ENCODE assay signal across 8 mouse cellular contexts in the genomic region with DNA sequence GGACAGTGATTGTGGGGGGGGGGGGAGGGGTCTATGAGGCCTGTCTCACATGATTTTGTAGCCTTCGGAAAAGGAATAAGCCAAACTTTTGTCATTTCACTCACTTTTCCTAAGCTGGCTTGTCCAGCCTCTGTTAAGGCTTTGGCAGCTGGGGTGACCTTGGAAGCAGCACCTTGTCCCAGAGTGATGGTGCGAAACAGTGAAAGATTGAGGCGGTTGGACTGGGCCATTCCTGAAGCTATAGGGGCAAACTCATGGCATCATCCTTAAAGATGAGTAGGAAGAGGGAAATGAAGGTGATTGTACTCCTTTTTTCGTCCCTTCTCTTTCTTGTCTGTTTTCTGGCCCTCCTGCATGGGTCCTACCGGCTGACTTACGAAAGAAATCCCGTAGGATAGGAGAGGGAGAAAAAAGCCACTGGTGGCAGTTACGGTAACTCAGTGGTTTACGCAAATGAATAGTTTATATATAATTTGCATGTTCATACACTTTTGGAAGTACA. TPM values are rescaled to one million over a fixed set of nuclear protein-coding genes. Genes with fewer than 3 reads are reported as not detected.
A peak's percentile ranks its signal among the peaks of the same experiment; 100 is the strongest.
DNase-seq lines count a peak whose midpoint lies in the region; ATAC-seq and TF ChIP-seq lines count a peak whose summit lies in the region.

No protein-coding gene starts in this region.

- peak overlapping the region; percentile 77 for H3K4me3 ChIP-seq in kidney, postnatal 0 days (replicated peaks; ENCODE audit: low read depth, low read length)
- peak overlapping the region; percentile 86 for H3K4me3 ChIP-seq in embryonic facial prominence, embryonic 11.5 days (ENCODE audit: low read depth, low read length)
- peak overlapping the region; percentile 70 for H3K4me3 ChIP-seq in intestine, embryonic 14.5 days (ENCODE audit: low read depth, low read length)
- peak overlapping the region; percentile 90 for H3K4me3 ChIP-seq in myocyte

- peak overlapping the region; percentile 44 for H3ac ChIP-seq in myocyte (ENCODE audit: control insufficient read depth, insufficient read length)

- peaks cover 41% of the 10 kb centered on the region for H3K79me2 ChIP-seq in myocyte (ENCODE audit: control insufficient read depth, insufficient read depth)

- DNase-seq in kidney, postnatal 0 days (ENCODE audit: low spot score), result peak; percentile 17
- no peak for DNase-seq in kidney, postnatal 4 days
- peak; percentile 7 for DNase-seq in embryonic facial prominence, embryonic 11.5 days (ENCODE audit: low spot score)
- DNase-seq in intestine, embryonic 14.5 days (ENCODE audit: low spot score), result no peak
- DNase-seq in frontal cortex, postnatal 14 days (ENCODE audit: low spot score in 2 of 2), result no peak
- DNase-seq in embryo, embryonic 9.5 days (ENCODE audit: extremely low spot score), result no peak
- DNase-seq in B cell, adult 2 months, result no peak

- H3K9ac ChIP-seq in kidney, postnatal 0 days (ENCODE audit: low read depth, low read length), result peak overlapping the region; percentile 51
- peak overlapping the region; percentile 89 for H3K9ac ChIP-seq in embryonic facial prominence, embryonic 11.5 days (replicated peaks; ENCODE audit: low read length)
- H3K9ac ChIP-seq in intestine, embryonic 14.5 days (ENCODE audit: low read length), result peak overlapping the region; percentile 88

- WGBS in kidney, postnatal 0 days, result 21% methylated on average over 9 of the region's 9 CpGs
- 21% methylated on average over 9 of the region's 9 CpGs for WGBS in embryonic facial prominence, embryonic 11.5 days
- WGBS in intestine, embryonic 14.5 days, result 18% methylated on average over 9 of the region's 9 CpGs

- ATAC-seq in kidney, postnatal 0 days (replicated peaks; ENCODE audit: low FRiP score, low read depth), result peak; percentile 34; the same call in 1 of the 2 replicates
- ATAC-seq in embryonic facial prominence, embryonic 11.5 days (replicated peaks; ENCODE audit: insufficient number of reproducible peaks, low FRiP score, low TSS enrichment, low read depth), result peak; percentile 37; the same call in 1 of the 2 replicates
- ATAC-seq in intestine, embryonic 14.5 days (replicated peaks; ENCODE audit: low FRiP score, low TSS enrichment, low read depth), result peak; percentile 4; the same call in 1 of the 2 replicates

- peaks cover 9% of the 10 kb centered on the region for H3K4me1 ChIP-seq in kidney, postnatal 0 days (replicated peaks; ENCODE audit: insufficient read depth, low read length)
- no peaks in the 10 kb centered on the region for H3K4me1 ChIP-seq in embryonic facial prominence, embryonic 11.5 days (ENCODE audit: control insufficient read depth, insufficient read depth, low read length)
- peaks cover 16% of the 10 kb centered on the region for H3K4me1 ChIP-seq in intestine, embryonic 14.5 days (replicated peaks; ENCODE audit: control insufficient read depth, insufficient read depth, low read length)

- H3K9me3 ChIP-seq in kidney, postnatal 0 days (replicated peaks; ENCODE audit: low read length), result no peaks in the 10 kb centered on the region
- H3K9me3 ChIP-seq in embryonic facial prominence, embryonic 11.5 days (replicated peaks; ENCODE audit: control insufficient read depth, low read length), result no peaks in the 10 kb centered on the region
- no peaks in the 10 kb centered on the region for H3K9me3 ChIP-seq in intestine, embryonic 14.5 days (ENCODE audit: control insufficient read depth, low read length)

- H3K27me3 ChIP-seq in kidney, postnatal 0 days (ENCODE audit: insufficient read depth, low read length), result no peaks in the 10 kb centered on the region
- no peaks in the 10 kb centered on the region for H3K27me3 ChIP-seq in embryonic facial prominence, embryonic 11.5 days (ENCODE audit: control insufficient read depth, insufficient read depth, low read length)
- H3K27me3 ChIP-seq in intestine, embryonic 14.5 days (replicated peaks; ENCODE audit: control insufficient read depth, insufficient read depth, low read length), result no peaks in the 10 kb centered on the region
- H3K27me3 ChIP-seq in myocyte (ENCODE audit: control insufficient read depth, insufficient read depth, insufficient read length), result no peaks in the 10 kb centered on the region

- no peak for TF ChIP-seq CTCF in kidney, postnatal 0 days (IDR thresholded peaks at IDR 0.05; ENCODE audit: low read depth)

- 0 out of 2 replicates have a peak, but pooled peaks cover 3% of the 10 kb centered on the region for H3K36me3 ChIP-seq in kidney, postnatal 0 days (ENCODE audit: insufficient read depth, low read length)
- H3K36me3 ChIP-seq in embryonic facial prominence, embryonic 11.5 days (replicated peaks; ENCODE audit: control insufficient read depth, insufficient read depth, low read depth, low read length), result no peaks in the 10 kb centered on the region
- H3K36me3 ChIP-seq in intestine, embryonic 14.5 days (ENCODE audit: control insufficient read depth, insufficient read depth, low read length), result peaks cover 11% of the 10 kb centered on the region; the same call in 1 of the 2 replicates
- no peaks in the 10 kb centered on the region for H3K36me3 ChIP-seq in myocyte (ENCODE audit: control insufficient read depth, insufficient read depth)

- peak overlapping the region; percentile 69 for H3K4me2 ChIP-seq in kidney, postnatal 0 days (ENCODE audit: low read length)
- peak overlapping the region; percentile 54 for H3K4me2 ChIP-seq in embryonic facial prominence, embryonic 11.5 days (ENCODE audit: low read depth, low read length)
- H3K4me2 ChIP-seq in intestine, embryonic 14.5 days (ENCODE audit: low read length), result peak overlapping the region; percentile 79
- H3K4me2 ChIP-seq in myocyte (ENCODE audit: low read depth), result peak overlapping the region; percentile 94

- TF ChIP-seq POLR2A in myocyte (IDR thresholded peaks at IDR 0.05; ENCODE audit: insufficient read length, low read depth), result no peak

- 0 out of 2 replicates have a peak overlapping the region, but pooled peaks have one; percentile 26 for H3K27ac ChIP-seq in kidney, postnatal 0 days
- H3K27ac ChIP-seq in embryonic facial prominence, embryonic 11.5 days (replicated peaks; ENCODE audit: low read depth, low read length), result no peak overlapping the region
- peak overlapping the region; percentile 97; the same call in 1 of the 2 replicates for H3K27ac ChIP-seq in intestine, embryonic 14.5 days (ENCODE audit: low read depth)

TF ChIP-seq in myocyte, 11 proteins besides CTCF, POLR2A, EP300 and RAD21:
- TF ChIP-seq MYOG (IDR thresholded peaks at IDR 0.05; ENCODE audit: control insufficient read depth in 1 of 3, insufficient read depth in 1 of 3, insufficient read length in 2 of 3, low read depth in 2 of 3) (no peak), TCF12 (IDR thresholded peaks at IDR 0.05; ENCODE audit: insufficient read depth, poor library complexity, severe bottlenecking) (no peak), MAX (IDR thresholded peaks at IDR 0.05; ENCODE audit: low read depth) (no peak), E2F4 (IDR thresholded peaks at IDR 0.05; ENCODE audit: insufficient read depth) (no peak), SRF (IDR thresholded peaks at IDR 0.05; ENCODE audit: control insufficient read depth, insufficient read length, low read depth) (no peak), REST (IDR thresholded peaks at IDR 0.05; ENCODE audit: insufficient read depth, insufficient read length) (no peak), MYOD1 (IDR thresholded peaks at IDR 0.05; ENCODE audit: control insufficient read depth in 1 of 3, insufficient read length in 2 of 3, low read depth in 2 of 3) (no peak)

RNA-seq across cellular contexts. Expression of a gene that starts 0.5 kb away (rescaled TPM):
- polyA plus RNA-seq in kidney, postnatal 0 days (2015; fragmentation: Nextera tagmentation; extraction: Ambion mirVana), result 20.2 and 20.7 TPM in 2 replicates
- 25.1 and 30.1 TPM in 2 replicates for polyA plus RNA-seq in embryonic facial prominence, embryonic 11.5 days (2014; fragmentation: Nextera tagmentation; extraction: Ambion mirVana)
- polyA plus RNA-seq in intestine, embryonic 14.5 days (2014; fragmentation: Nextera tagmentation; extraction: Ambion mirVana), result 24.1 and 24.8 TPM in 2 replicates
- 44.9 TPM for polyA plus RNA-seq in myocyte (2012; fragmentation: generic; extraction: Trizol)

RNA-seq across cellular contexts. Expression of a gene that starts 20.2 kb away (rescaled TPM):
- polyA plus RNA-seq in kidney, postnatal 0 days (2015; fragmentation: Nextera tagmentation; extraction: Ambion mirVana), result 5.9 and 6.8 TPM in 2 replicates
- 10.8 and 12.5 TPM in 2 replicates for polyA plus RNA-seq in embryonic facial prominence, embryonic 11.5 days (2014; fragmentation: Nextera tagmentation; extraction: Ambion mirVana)
- polyA plus RNA-seq in intestine, embryonic 14.5 days (2014; fragmentation: Nextera tagmentation; extraction: Ambion mirVana), result 9.7 and 10.1 TPM in 2 replicates
- 3.5 TPM for polyA plus RNA-seq in myocyte (2012; fragmentation: generic; extraction: Trizol)

RNA-seq across cellular contexts. Expression of a gene that starts 41.2 kb away (rescaled TPM):
- 19.7 and 20.0 TPM in 2 replicates for polyA plus RNA-seq in kidney, postnatal 0 days (2015; fragmentation: Nextera tagmentation; extraction: Ambion mirVana)
- polyA plus RNA-seq in embryonic facial prominence, embryonic 11.5 days (2014; fragmentation: Nextera tagmentation; extraction: Ambion mirVana), result 18.0 and 23.0 TPM in 2 replicates
- polyA plus RNA-seq in intestine, embryonic 14.5 days (2014; fragmentation: Nextera tagmentation; extraction: Ambion mirVana), result 23.9 and 27.8 TPM in 2 replicates
- 11.5 TPM for polyA plus RNA-seq in myocyte (2012; fragmentation: generic; extraction: Trizol)

RNA-seq across cellular contexts. Expression of a gene that starts 41.2 kb away (rescaled TPM):
- 131 and 168 TPM in 2 replicates for polyA plus RNA-seq in kidney, postnatal 0 days (2015; fragmentation: Nextera tagmentation; extraction: Ambion mirVana)
- 10.5 and 11.3 TPM in 2 replicates for polyA plus RNA-seq in embryonic facial prominence, embryonic 11.5 days (2014; fragmentation: Nextera tagmentation; extraction: Ambion mirVana)
- polyA plus RNA-seq in intestine, embryonic 14.5 days (2014; fragmentation: Nextera tagmentation; extraction: Ambion mirVana), result 74.2 and 74.5 TPM in 2 replicates
- 0.44 TPM for polyA plus RNA-seq in myocyte (2012; fragmentation: generic; extraction: Trizol)

Comparison
In these comparisons a context has a peak if more than half of its experiments do, and no peak if none do; other contexts are left out.
1. DNase-seq: peak in kidney, postnatal 0 days (single experiment) and embryonic facial prominence, embryonic 11.5 days (single experiment); none in kidney, postnatal 4 days (0 of 2), intestine, embryonic 14.5 days (single experiment), frontal cortex, postnatal 14 days (0 of 2), embryo, embryonic 9.5 days (single experiment) and B cell, adult 2 months (0 of 2).
2. Peak in every context shown above with its lines, with median percentiles within 50 percentile points of each other: ATAC-seq, H3K4me2 ChIP-seq, H3K4me3 ChIP-seq and H3K9ac ChIP-seq.